In genomic region chr17:30056226-30056625, GRCm38 (mm10) we compare ENCODE assay signal across 18 mouse cellular contexts. TPM values are rescaled to one million over a fixed set of nuclear protein-coding genes. Genes with fewer than 3 reads are reported as not detected.
A peak's percentile ranks its signal among the peaks of the same experiment; 100 is the strongest.
DNase-seq lines count a peak whose midpoint lies in the region; ATAC-seq lines count a peak whose summit lies in the region.
"Had no signal": no experiment of that assay in that cellular context is flagged by ENCODE, and none has a peak within 500 bp of the region (broad histone marks: within the 10 kb centered on the region; RNA-seq: fewer than 3 reads in every experiment).

No protein-coding gene starts in this region.

- H3K4me1 ChIP-seq in heart, embryonic 11.5 days (ENCODE audit: control insufficient read depth, insufficient read depth, low read length): peaks cover 27% of the 10 kb centered on the region

- peak; percentile 48 for DNase-seq in adrenal gland, postnatal 14 days
- DNase-seq in adrenal gland, postnatal 4 days (ENCODE audit: low spot score in 2 of 2): no peak
- DNase-seq in heart, postnatal 36 days: peak; percentile 19 to 35
- peak; percentile 80 for DNase-seq in adipocyte (ENCODE audit: low spot score)
- DNase-seq in kidney, postnatal 36 days: peak; percentile 49 to 66
- DNase-seq in lung, postnatal 10 days: no peak
- DNase-seq: cerebellum, postnatal 14 days; liver, postnatal 0 days had no signal

- no peak overlapping the region for H3K4me2 ChIP-seq in heart, embryonic 11.5 days
- H3K4me2 ChIP-seq: heart, embryonic 13.5 days; hindbrain, embryonic 13.5 days; limb, embryonic 15.5 days; midbrain, embryonic 12.5 days; neural tube, embryonic 15.5 days; stomach, embryonic 15.5 days had no signal

- ATAC-seq in heart, embryonic 11.5 days (replicated peaks; ENCODE audit: insufficient number of reproducible peaks, low FRiP score, low TSS enrichment): no peak
- no peak for ATAC-seq in activated CD4-positive, CD25-positive, alpha-beta regulatory T cell, adult 4 months
- ATAC-seq: liver, postnatal 0 days had no signal

- H3K27me3 ChIP-seq in heart, embryonic 11.5 days (ENCODE audit: control insufficient read depth, insufficient read depth, low read length): no peaks in the 10 kb centered on the region
- H3K27me3 ChIP-seq: heart, embryonic 13.5 days; hindbrain, embryonic 13.5 days; limb, embryonic 15.5 days; midbrain, embryonic 12.5 days; neural tube, embryonic 15.5 days; stomach, embryonic 15.5 days had no signal

- no peaks in the 10 kb centered on the region for H3K9me3 ChIP-seq in heart, embryonic 11.5 days (replicated peaks; ENCODE audit: control insufficient read depth, low read length)
- H3K9me3 ChIP-seq: heart, embryonic 13.5 days; hindbrain, embryonic 13.5 days; limb, embryonic 15.5 days; midbrain, embryonic 12.5 days; neural tube, embryonic 15.5 days; stomach, embryonic 15.5 days had no signal

- intact Hi-C loops in heart, postnatal 36 days (cut with DNase I): no loop called here

- no peak overlapping the region for H3K27ac ChIP-seq in heart, embryonic 11.5 days (ENCODE audit: low read depth, low read length)
- H3K27ac ChIP-seq: heart, embryonic 13.5 days; hindbrain, embryonic 13.5 days; kidney, postnatal 0 days; limb, embryonic 15.5 days; macrophage; midbrain, embryonic 12.5 days; neural tube, embryonic 15.5 days; stomach, embryonic 15.5 days had no signal

- H3K4me3 ChIP-seq in heart, embryonic 11.5 days (ENCODE audit: low read depth, low read length): no peak overlapping the region
- H3K4me3 ChIP-seq: heart, embryonic 13.5 days; hindbrain, embryonic 13.5 days; limb, embryonic 15.5 days; midbrain, embryonic 12.5 days; neural tube, embryonic 15.5 days; stomach, embryonic 15.5 days had no signal

- H3K36me3 ChIP-seq in heart, embryonic 11.5 days (ENCODE audit: control insufficient read depth, insufficient read depth, low read length): 0 out of 2 replicates have a peak, but pooled peaks cover 2% of the 10 kb centered on the region
- H3K36me3 ChIP-seq: hindbrain, embryonic 13.5 days; stomach, embryonic 15.5 days had no signal

- no peak overlapping the region for H3K9ac ChIP-seq in heart, embryonic 11.5 days (ENCODE audit: low read depth, low read length)
- H3K9ac ChIP-seq: heart, embryonic 13.5 days; hindbrain, embryonic 13.5 days; limb, embryonic 15.5 days; liver, postnatal 0 days; midbrain, embryonic 12.5 days; neural tube, embryonic 15.5 days; stomach, embryonic 15.5 days had no signal

- 90% methylated on average over 5 of the region's 5 CpGs for WGBS in heart, embryonic 11.5 days (ENCODE audit: insufficient replicate concordance)

RNA-seq across cellular contexts. Expression of gene Zfand3, which starts 51.7 kb away (rescaled TPM):
- total RNA-seq in adrenal gland, postnatal 14 days (2021): 126 and 133 TPM in 2 replicates
- total RNA-seq in adrenal gland, postnatal 4 days (2021): 100 to 1,000 TPM; 140 to 145 TPM
- 100 to 1,000 TPM; 134 to 142 TPM for total RNA-seq in heart, postnatal 36 days (2021)
- 49.5 and 51.4 TPM in 2 replicates for polyA plus RNA-seq in heart, embryonic 11.5 days (2014; fragmentation: Nextera tagmentation; extraction: Ambion mirVana)
- polyA plus RNA-seq in activated CD4-positive, CD25-positive, alpha-beta regulatory T cell, adult 4 months (2017; shearing (Covaris generic)): 10 to 100 TPM; 17.1 to 26.8 TPM

Comparison
In these comparisons a context has a peak if more than half of its experiments do, and no peak if none do; other contexts are left out.
1. DNase-seq: peak in adrenal gland, postnatal 14 days (single experiment), heart, postnatal 36 days (2 of 2), adipocyte (single experiment) and kidney, postnatal 36 days (2 of 2); none in adrenal gland, postnatal 4 days (0 of 2) and lung, postnatal 10 days (single experiment).